Mouse (Mus musculus): ENCODE results near the gene Cct3.

- TF ChIP-seq CTCF (IDR thresholded peaks at IDR 0.05; ENCODE audit: borderline replicate concordance, insufficient read depth, low read length), result no peak
- no peak for TF ChIP-seq POLR2A (IDR thresholded peaks at IDR 0.05; ENCODE audit: low read depth, low read length)
Measured at GRCm38 (mm10) chr3:88334029-88334658, 37.2 kb downstream of the Cct3 start.
